Mouse (Mus musculus) cerebellum, adult (tissue): Measurements from ENCODE around the gene Aqp7.

Experiments used
- ATAC-seq: cut with Nextera tagmentation; 2 replicates; pipeline ENCODE4 v1.9.2; 2017; ENCODE audit warnings: mild to moderate bottlenecking, moderate library complexity, mixed read lengths; ENCODE audit not compliant: insufficient number of reproducible peaks, low FRiP score, low TSS enrichment

Aqp7 gene

DNA sequence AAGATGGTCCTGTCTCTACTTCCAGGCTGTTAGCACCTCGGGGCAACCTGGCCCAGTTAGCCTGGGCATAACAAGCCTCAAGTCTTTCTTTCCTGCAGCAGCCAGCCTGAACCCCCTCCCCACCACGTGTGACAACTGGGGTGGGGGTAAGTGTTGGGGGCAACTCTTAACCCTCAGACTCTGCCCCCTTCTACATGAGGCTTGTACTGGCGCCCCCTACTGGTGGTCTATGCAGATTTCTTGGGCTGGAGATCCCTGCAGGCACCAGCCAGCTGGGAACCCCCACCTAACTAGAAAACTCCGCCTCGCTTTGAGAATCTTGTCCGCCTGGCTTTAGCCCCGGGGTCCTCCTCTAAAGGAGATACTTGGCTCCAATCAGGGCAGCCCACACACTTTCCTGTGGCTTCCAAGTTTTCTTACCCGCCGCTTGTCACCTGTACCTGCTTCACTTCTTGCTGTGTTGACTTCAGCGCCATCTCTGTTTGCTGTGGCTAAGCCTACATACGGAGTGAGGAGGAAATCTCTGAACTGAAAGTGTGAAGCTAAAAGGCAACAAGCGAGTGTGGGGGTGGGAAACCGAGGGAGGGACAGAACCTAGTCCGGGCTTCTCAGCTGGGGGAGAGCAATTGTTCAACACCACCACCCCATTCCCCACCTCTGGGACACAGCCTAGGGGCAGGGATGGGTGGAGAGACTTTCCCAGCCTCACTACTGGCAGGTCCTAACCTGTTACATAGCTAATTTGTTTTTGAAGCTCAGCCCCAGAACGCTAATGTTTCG lies 16.1 kb upstream of the Aqp7 start:
- no peak for ATAC-seq

GRCm38 (mm10) chr4:41063351-41063750 lies 15.4 kb upstream of the Aqp7 start:
- ATAC-seq: no peak

DNA sequence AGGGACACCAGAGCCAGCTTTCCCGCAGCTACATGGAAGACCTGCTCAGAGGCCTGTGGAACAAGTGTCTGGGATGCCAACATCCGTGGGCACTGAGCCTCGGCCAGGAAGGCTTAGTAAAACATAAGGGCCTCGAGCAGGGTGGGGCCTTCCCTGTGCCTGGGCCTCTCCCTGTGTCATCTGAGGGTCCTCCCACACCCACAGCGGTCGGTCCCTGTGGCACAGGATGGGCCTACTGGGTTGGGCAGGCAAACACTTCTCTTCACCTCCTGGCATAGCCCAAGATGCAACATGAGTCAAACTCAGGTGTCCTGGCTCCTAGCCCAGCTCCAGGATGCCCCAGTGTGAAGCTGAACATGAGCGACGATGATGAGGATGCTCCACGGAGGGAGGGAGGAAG lies 9.4 kb upstream of the Aqp7 start:
- peak; percentile 58; the same call in 1 of the 2 replicates for ATAC-seq

DNA sequence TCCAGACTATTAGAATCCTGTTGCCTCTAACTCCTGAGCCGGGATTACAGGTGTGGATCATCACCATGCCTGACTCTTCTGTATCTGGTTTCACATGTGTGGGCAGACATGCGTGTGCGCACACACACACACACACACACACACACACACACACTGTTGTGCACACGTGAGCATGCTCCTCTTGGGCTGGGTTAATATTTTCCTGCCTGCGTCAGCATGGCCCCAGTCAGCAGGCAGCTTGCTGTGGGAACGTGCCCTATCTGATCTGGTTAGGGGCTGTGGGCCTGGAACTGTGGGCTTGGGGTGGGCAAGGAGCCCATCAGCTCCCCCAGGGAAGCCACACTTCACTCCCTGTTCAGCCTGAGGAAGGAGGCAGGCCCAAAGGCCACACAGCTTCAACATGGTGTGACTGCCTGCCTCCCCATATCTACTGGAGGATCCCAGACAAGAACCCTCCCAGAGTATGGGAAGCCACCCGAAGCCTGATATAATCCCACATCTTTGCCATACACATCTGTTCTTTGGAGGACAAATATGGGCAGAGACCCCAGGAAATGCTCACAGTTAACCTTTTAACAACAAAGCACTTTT lies 8.9 kb upstream of the Aqp7 start:
- ATAC-seq: no peak

- no peak for ATAC-seq
Observed at GRCm38 (mm10) chr4:41056253-41056652, 8.3 kb upstream of the Aqp7 start.

DNA sequence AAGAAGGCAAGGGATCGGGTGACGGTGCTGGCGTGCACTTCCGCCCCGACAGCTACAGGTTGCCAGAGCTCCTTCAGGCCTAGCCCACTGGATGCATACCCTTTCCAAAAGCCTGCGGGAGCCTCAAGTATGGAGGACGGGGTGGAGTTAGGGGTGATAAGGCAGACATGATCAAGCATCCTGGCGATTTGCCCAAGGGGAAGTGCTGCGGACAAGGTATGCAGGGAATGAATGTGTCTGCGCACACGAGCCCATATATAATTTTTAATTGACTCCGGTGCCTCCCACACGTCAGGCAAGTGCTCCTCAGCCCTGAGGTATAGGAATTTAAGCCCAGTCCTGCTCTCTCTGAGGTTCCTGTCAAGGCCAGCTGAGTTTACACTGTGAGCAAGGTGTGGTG lies 7.2 kb upstream of the Aqp7 start:
- ATAC-seq: no peak

- no peak for ATAC-seq
Observed at GRCm38 (mm10) chr4:41051781-41052180, 3.8 kb upstream of the Aqp7 start.

GRCm38 (mm10) chr4:41050726-41051675 lies 3.1 kb upstream of the Aqp7 start:
- peak; percentile 66; the same call in 1 of the 2 replicates for ATAC-seq

DNA sequence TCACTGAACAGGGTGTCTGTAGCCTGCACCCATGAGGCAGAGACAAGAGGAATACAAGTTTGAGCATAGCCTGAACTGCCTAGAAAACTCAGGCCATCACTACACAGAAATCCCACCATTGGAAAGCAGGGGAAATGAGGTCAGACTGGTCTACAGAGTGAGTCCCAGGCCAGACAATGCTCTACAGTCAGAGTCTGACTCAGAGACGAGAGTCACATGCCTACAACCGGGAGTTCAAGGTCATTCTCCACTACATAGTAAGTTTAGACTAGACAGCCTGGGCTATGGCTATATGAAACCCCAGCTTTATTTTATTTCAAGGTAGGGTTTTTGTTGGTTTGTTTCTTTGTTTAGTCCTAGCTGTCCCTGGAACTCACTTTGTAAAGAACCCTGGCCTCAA lies 987 bp upstream of the Aqp7 start:
- ATAC-seq: no peak

- no peak for ATAC-seq
Observed at GRCm38 (mm10) chr4:41046254-41046795, 1.6 kb downstream of the Aqp7 start.

DNA sequence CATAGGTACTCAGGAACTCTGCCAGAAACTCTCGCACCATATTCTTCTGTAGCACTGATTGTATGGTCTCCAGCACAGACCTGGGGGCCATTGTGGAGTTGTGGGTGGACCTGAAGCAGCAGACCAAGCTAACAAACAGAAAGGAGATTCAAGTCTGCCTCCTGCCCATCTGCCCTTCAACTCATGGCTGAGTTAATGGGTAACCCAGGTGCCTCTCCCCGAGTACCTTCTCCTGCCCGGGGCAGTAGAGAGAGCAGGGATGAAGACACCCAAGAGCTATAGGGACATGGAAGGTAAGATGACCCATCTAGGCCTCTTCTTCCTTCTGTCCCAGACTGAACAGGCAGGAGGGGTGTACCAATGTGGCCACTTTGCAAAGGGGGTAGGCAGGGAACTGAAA lies 2.7 kb downstream of the Aqp7 start:
- ATAC-seq: no peak

DNA sequence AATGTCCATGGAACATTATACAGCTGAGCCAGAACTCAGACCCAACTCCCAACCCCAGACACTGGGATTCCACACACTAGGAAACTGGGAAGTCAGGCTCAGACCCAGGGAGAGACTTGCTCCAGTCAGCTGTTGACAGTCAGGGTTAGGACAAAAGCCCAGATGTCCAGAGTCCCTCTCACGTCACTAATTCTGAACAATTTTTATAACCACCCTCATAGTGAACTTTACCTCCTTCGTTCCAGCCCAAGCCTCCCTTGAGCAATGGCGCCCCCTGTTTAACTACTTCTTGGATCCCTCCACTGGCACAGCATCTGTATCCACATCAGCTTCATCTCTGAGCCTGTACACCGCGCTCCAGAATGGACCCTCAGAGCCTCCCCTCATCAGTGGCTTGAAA lies 4.0 kb downstream of the Aqp7 start:
- no peak for ATAC-seq

DNA sequence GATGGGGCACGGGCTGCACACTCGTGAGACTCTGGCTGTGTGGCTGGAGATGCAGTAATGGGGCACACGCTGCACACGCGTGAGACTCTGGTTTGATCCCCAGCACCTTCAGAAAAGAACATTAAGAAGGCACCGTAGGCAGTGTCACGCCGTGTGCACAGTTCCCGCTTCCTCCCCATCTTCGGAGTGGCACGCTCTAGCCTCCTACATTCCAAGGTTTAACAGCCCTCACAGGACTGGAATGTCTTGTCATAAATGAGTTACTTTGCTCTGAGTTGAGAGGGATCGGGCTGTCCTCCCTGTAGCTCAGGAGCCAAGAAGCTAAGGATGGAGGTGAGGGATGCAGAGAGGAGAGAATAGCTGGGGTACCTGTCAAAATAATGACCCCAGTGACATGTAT lies 5.1 kb downstream of the Aqp7 start:
- no peak for ATAC-seq

GRCm38 (mm10) chr4:41040983-41041382 lies 7.0 kb downstream of the Aqp7 start:
- no peak for ATAC-seq

- no peak for ATAC-seq
Observed at GRCm38 (mm10) chr4:41037942-41038341, 10.0 kb downstream of the Aqp7 start.

- ATAC-seq: no peak
Observed at GRCm38 (mm10) chr4:41031242-41031641, 16.7 kb downstream of the Aqp7 start.

DNA sequence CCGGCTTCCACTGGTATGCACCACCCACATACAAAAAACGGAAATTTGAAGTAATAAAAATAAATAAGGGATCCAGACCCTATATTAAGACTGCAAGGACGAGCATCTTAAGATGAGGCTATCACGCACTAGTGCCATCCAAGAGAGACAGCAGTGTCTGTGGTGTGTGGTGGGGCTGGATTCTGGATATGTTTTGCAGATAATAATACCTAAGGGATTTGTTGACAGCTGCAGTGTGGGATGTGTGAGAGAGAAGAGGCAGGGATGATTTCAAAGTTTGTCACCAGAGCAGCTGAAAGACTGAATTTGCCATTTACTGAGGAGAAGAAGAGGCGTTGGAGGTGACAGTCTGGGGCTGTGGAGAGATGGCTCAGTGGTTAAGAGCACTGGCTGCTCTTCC lies 18.6 kb downstream of the Aqp7 start:
- ATAC-seq: no peak

- no peak for ATAC-seq
Observed at GRCm38 (mm10) chr4:41028272-41028671, 19.7 kb downstream of the Aqp7 start.

GRCm38 (mm10) chr4:41027872-41028271 lies 20.1 kb downstream of the Aqp7 start:
- ATAC-seq: no peak

GRCm38 (mm10) chr4:41026086-41026787 lies 21.7 kb downstream of the Aqp7 start:
- no peak for ATAC-seq
